Mouse (Mus musculus): Measurements from ENCODE around the gene Carns1.

- TF ChIP-seq CTCF (IDR thresholded peaks at IDR 0.05; ENCODE audit: insufficient read depth, low read length) = no peak
- no peak for TF ChIP-seq POLR2A (IDR thresholded peaks at IDR 0.05; ENCODE audit: borderline replicate concordance, extremely low read depth, low read depth, low read length)
These were observed 29.3 kb downstream of the Carns1 start for GRCm38 (mm10) chr19:4145936-4146335.
